In the genomic region with DNA sequence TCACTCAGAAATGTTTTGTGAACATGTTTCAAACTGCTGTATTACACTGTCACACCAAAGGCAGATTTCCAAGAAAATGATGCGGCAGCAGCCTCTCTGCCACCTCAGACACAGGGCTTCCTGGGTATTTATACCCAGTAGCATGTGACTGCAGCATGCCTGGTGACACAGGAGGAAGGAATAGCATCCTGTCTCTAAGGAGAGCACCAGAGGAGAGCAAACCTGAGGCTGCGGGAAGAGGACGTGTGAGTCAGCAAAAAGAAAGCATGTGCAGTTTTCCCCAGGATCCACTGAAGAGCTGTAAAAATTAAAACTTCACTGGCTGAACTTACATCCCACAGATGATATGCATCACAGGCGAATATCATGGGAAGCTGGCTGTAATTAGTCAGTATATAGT, we compare ENCODE assay signal across 26 mouse cellular contexts.
DNase-seq lines count a peak whose midpoint lies in the region; ATAC-seq and TF ChIP-seq lines count a peak whose summit lies in the region.
"Had no signal": no experiment of that assay in that cellular context is flagged by ENCODE, and none has a peak within 500 bp of the region (broad histone marks: within the 10 kb centered on the region; RNA-seq: fewer than 3 reads in every experiment).

No protein-coding gene starts in this region.

- no peaks in the 10 kb centered on the region for H3K27me3 ChIP-seq in lung, embryonic 14.5 days (ENCODE audit: insufficient read depth, low read length)
- H3K27me3 ChIP-seq in intestine, embryonic 16.5 days (replicated peaks; ENCODE audit: control insufficient read depth, insufficient read depth, low read length), result no peaks in the 10 kb centered on the region
- H3K27me3 ChIP-seq: embryonic facial prominence, embryonic 12.5 days; heart, embryonic 15.5 days; limb, embryonic 12.5 days; liver, embryonic 12.5 days; lung, embryonic 15.5 days had no signal

- H3K9me3 ChIP-seq in lung, embryonic 14.5 days (ENCODE audit: low read depth, low read length), result no peaks in the 10 kb centered on the region
- peaks cover 5% of the 10 kb centered on the region; the same call in 1 of the 2 replicates for H3K9me3 ChIP-seq in intestine, embryonic 16.5 days (ENCODE audit: control insufficient read depth, low read length)
- H3K9me3 ChIP-seq: embryonic facial prominence, embryonic 12.5 days; G1E; heart, embryonic 15.5 days; limb, embryonic 12.5 days; liver, embryonic 12.5 days; lung, embryonic 15.5 days had no signal

- WGBS in lung, embryonic 14.5 days, result 49% methylated on average over 4 of the region's 4 CpGs
- WGBS in lung, adult 2 months, result 38% methylated on average over 4 of the region's 4 CpGs
- WGBS in intestine, embryonic 16.5 days, result 57% methylated on average over 4 of the region's 4 CpGs

- H3K4me1 ChIP-seq in lung, embryonic 14.5 days (ENCODE audit: insufficient read depth), result no peaks in the 10 kb centered on the region
- no peaks in the 10 kb centered on the region for H3K4me1 ChIP-seq in lung, adult 2 months (ENCODE audit: control insufficient read depth, insufficient read depth, low read length)
- no peaks in the 10 kb centered on the region for H3K4me1 ChIP-seq in intestine, embryonic 16.5 days (ENCODE audit: control insufficient read depth, insufficient read depth, low read length)
- H3K4me1 ChIP-seq: embryonic facial prominence, embryonic 12.5 days; heart, embryonic 15.5 days; limb, embryonic 12.5 days; liver, embryonic 12.5 days; lung, embryonic 15.5 days had no signal

- H3K9ac ChIP-seq in lung, embryonic 14.5 days, result no peak overlapping the region
- no peak overlapping the region for H3K9ac ChIP-seq in intestine, embryonic 16.5 days (ENCODE audit: low read depth, low read length)
- H3K9ac ChIP-seq: embryonic facial prominence, embryonic 12.5 days; heart, embryonic 15.5 days; limb, embryonic 12.5 days; liver, embryonic 12.5 days; lung, embryonic 15.5 days had no signal

- no peak for TF ChIP-seq CTCF in lung, embryonic 14.5 days (IDR thresholded peaks at IDR 0.05; ENCODE audit: low read depth)
- TF ChIP-seq CTCF in lung, adult 2 months (IDR thresholded peaks at IDR 0.05; ENCODE audit: insufficient read depth, low read length), result no peak

- no peaks in the 10 kb centered on the region for H3K36me3 ChIP-seq in lung, embryonic 14.5 days (ENCODE audit: insufficient read depth)
- H3K36me3 ChIP-seq in intestine, embryonic 16.5 days (ENCODE audit: control insufficient read depth, insufficient read depth, low read length), result no peaks in the 10 kb centered on the region
- H3K36me3 ChIP-seq: embryonic facial prominence, embryonic 12.5 days; G1E; heart, embryonic 15.5 days; limb, embryonic 12.5 days; liver, embryonic 12.5 days; lung, embryonic 15.5 days had no signal

- H3K4me2 ChIP-seq in lung, embryonic 14.5 days, result no peak overlapping the region
- no peak overlapping the region for H3K4me2 ChIP-seq in intestine, embryonic 16.5 days (ENCODE audit: low read depth, low read length)
- H3K4me2 ChIP-seq: embryonic facial prominence, embryonic 12.5 days; heart, embryonic 15.5 days; limb, embryonic 12.5 days; liver, embryonic 12.5 days; lung, embryonic 15.5 days had no signal

- no peak for TF ChIP-seq POLR2A in lung, adult 2 months (IDR thresholded peaks at IDR 0.05; ENCODE audit: borderline replicate concordance, extremely low read depth, low read depth, low read length)

- peak; percentile 16 for DNase-seq in lung, embryonic 14.5 days
- DNase-seq in lung, adult 2 months, result no peak
- peak; percentile 73 for DNase-seq in brain, adult 2 months (ENCODE audit: low read depth, low spot score)
- peak; percentile 38 to 50 for DNase-seq in right cerebral cortex, adult 2 months (ENCODE audit: low spot score in 2 of 2)
- no peak for DNase-seq in embryo, embryonic 10 days (ENCODE audit: low spot score)
- no peak for DNase-seq in neural tube, embryonic 10.5 days (ENCODE audit: extremely low spot score, low spot score)
- DNase-seq: adrenal gland, postnatal 25 days; cerebellum, adult 2 months; gastrocnemius, postnatal 10 days; heart, adult 2 months; kidney, adult 11 months; kidney, postnatal 10 days; lung, postnatal 4 days; spleen, adult 18-20 months had no signal

- H3K27ac ChIP-seq in lung, embryonic 14.5 days (ENCODE audit: low read depth), result no peak overlapping the region
- H3K27ac ChIP-seq in intestine, embryonic 16.5 days (ENCODE audit: low read length), result no peak overlapping the region
- H3K27ac ChIP-seq: embryonic facial prominence, embryonic 12.5 days; heart, adult 2 months; heart, embryonic 15.5 days; limb, embryonic 12.5 days; liver, embryonic 12.5 days; lung, embryonic 15.5 days had no signal

- H3K4me3 ChIP-seq in lung, embryonic 14.5 days (ENCODE audit: low read depth, low read length), result no peak overlapping the region
- H3K4me3 ChIP-seq in lung, adult 2 months (replicated peaks; ENCODE audit: extremely low read depth, low read depth, low read length), result no peak overlapping the region
- no peak overlapping the region for H3K4me3 ChIP-seq in intestine, embryonic 16.5 days (ENCODE audit: low read length)
- H3K4me3 ChIP-seq: embryonic facial prominence, embryonic 12.5 days; erythroblast, embryonic 14.5 days; heart, adult 2 months; heart, embryonic 15.5 days; limb, embryonic 12.5 days; liver, embryonic 12.5 days; lung, embryonic 15.5 days had no signal

- no peak; the same call in 1 of the 2 replicates for ATAC-seq in lung, embryonic 14.5 days (ENCODE audit: insufficient read depth)
- ATAC-seq in intestine, embryonic 16.5 days, result no peak
- ATAC-seq: CD4-positive, CD25-positive, alpha-beta regulatory T cell, adult 4 months; forebrain, embryonic 14.5 days; hindbrain, embryonic 16.5 days; liver, embryonic 12.5 days; midbrain, embryonic 16.5 days had no signal

Comparison
In these comparisons a context has a peak if more than half of its experiments do, and no peak if none do; other contexts are left out.
1. DNase-seq: peak in lung, embryonic 14.5 days (single experiment), brain, adult 2 months (single experiment) and right cerebral cortex, adult 2 months (2 of 2); none in lung, adult 2 months (single experiment), embryo, embryonic 10 days (single experiment) and neural tube, embryonic 10.5 days (single experiment).